Mouse (Mus musculus) hindbrain, embryonic 10.5 days (tissue): ENCODE results near the gene Olfr1443. TPM values are rescaled to one million over a fixed set of nuclear protein-coding genes. Genes with fewer than 3 reads are reported as not detected.
"Not testable (repeated sequence)": the region's sequence is repeated elsewhere in the genome, so short reads cannot be mapped to it uniquely, and the experiment has no call there.

Experiments
- DNase-seq: peaks from one replicate; pipeline ENCODE4 v3.0.0-alpha.2; 2017; ENCODE audit warnings: low spot score
- H3K27ac ChIP-seq: fragments of 300-500 bp; sonication (generic); 2 replicates; pipeline ENCODE4 v1.5.1; 2016; ENCODE audit warnings: mild to moderate bottlenecking, moderate library complexity
- H3K27me3 ChIP-seq: fragments of 300-500 bp; sonication (generic); 2 replicates; pipeline ENCODE4 v1.6.1; 2016; ENCODE audit warnings: mild to moderate bottlenecking; ENCODE audit not compliant: poor library complexity, insufficient read depth, severe bottlenecking
- H3K36me3 ChIP-seq: fragments of 300-500 bp; sonication (generic); 2 replicates; pipeline ENCODE4 v1.6.1; 2016; ENCODE audit warnings: mild to moderate bottlenecking, moderate library complexity
- H3K4me1 ChIP-seq: fragments of 300-500 bp; sonication (generic); replicated peaks from 2 replicates; pipeline ENCODE4 v1.6.1; 2016; ENCODE audit warnings: mild to moderate bottlenecking
- H3K4me3 ChIP-seq: fragments of 300-500 bp; sonication (generic); 2 replicates; pipeline ENCODE4 v1.5.1; 2016; ENCODE audit warnings: mild to moderate bottlenecking, moderate library complexity
- H3K9me3 ChIP-seq: fragments of 300-500 bp; sonication (generic); 2 replicates; pipeline ENCODE4 v1.6.1; 2016; ENCODE audit warnings: mild to moderate bottlenecking, moderate library complexity
- WGBS: fragments of 180-500 bp; shearing (Covaris S2); methylation state at CpG from one replicate; pipeline ENCODE4 v1.1.7; 2016; 5-methylcytosine and 5-hydroxymethylcytosine counted together
- polyA plus RNA-seq: library from polyadenylated mRNA; unstranded; fragments of >200 nt; fragmentation: Nextera tagmentation; extraction: Ambion mirVana; gene quantifications from 2 replicates; pipeline ENCODE4 v1.2.1, GENCODE M21; 2016

The Olfr1443 gene
- polyA plus RNA-seq = not detected in 2 replicates

DNA sequence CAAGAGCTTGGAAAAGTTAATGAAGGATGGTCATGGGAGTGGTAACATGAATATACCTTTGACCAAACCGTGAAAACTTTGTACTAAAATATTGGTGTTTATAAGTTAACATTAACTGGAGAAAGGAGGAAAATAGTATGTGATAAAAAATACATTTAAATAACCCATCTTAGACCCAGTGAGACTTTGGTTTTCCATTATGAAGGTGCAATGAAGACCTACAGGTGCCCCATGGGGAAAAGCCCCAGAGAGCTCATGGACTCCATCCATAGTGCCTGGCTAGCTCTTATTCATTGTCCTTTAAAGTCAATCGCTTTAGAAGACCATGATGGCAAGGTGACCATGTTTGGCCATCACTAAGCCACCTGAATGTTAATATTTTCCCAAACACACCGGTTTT lies at the start of gene Olfr1443:
Gene Olfr1443 (plus strand): TSS at position 301 of the 400 bp plus-strand sequence.
- DNase-seq = no peak
- Histone ChIP-seq H3K27ac (no peak within 1 kb of the TSS), H3K9me3 (no peaks in the 10 kb centered on the region), H3K4me3 (no peak within 1 kb of the TSS), H3K27me3 (no peaks in the 10 kb centered on the region), H3K4me1 (no peaks in the 10 kb centered on the region), H3K36me3 (no peaks in the 10 kb centered on the region)
- WGBS = 69% methylated on average over 3 of the region's 3 CpGs

DNA sequence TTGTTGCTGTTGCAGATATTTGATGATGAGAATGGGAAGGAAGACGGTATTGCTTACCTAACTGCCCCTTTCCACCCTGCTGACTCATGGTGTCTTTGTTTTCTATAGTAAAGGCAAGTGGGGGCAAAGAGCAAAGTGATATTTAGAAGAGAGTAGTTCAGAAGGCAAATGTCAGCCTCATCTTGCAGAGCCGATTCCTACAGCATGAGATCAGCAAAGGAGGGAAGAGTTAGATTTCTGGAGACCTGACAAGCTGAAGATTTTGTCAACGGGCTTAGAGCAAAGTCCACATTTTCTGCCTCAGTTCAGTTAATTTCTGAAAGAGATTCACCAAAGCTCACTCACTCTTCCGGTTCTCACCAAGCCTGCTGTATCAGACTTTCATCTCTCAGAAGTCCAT lies 44.7 kb upstream of the Olfr1443 start, which contains the start of gene Glyat:
Gene Glyat (plus strand): TSS at position 133 of the 400 bp plus-strand sequence.
- Histone ChIP-seq H3K27ac (no peak within 1 kb of the TSS), H3K27me3 (no peaks in the 10 kb centered on the region), H3K4me1 (no peaks in the 10 kb centered on the region), H3K9me3 (no peaks in the 10 kb centered on the region), H3K36me3 (no peaks in the 10 kb centered on the region), H3K4me3 (no peak within 1 kb of the TSS)
- DNase-seq = no peak
- WGBS = 82% methylated on average over 4 of the region's 4 CpGs

DNA sequence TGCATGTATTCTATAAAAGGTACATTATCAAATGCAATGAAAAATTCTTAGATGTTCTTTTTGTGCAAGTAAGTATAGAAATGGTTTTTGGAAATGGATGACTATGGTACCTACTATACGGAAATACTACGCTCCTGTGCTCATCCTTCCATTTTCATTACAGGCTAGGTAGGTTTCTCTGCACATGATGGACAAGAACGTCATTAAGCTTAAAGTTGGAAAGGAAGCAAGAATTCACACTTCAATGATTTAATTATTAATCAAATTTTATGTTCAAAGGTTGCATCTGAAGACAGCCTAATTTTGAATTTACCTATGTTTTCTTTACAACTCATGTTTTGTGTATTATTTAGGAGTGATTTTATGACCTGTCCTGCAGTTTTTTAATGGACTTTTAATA lies 43.7 kb upstream of the Olfr1443 start:
- no peak overlapping the region for H3K27ac ChIP-seq
- no peak overlapping the region for H3K4me3 ChIP-seq
- H3K4me1 ChIP-seq = no peaks in the 10 kb centered on the region
- no peaks in the 10 kb centered on the region for H3K9me3 ChIP-seq
- no peaks in the 10 kb centered on the region for H3K27me3 ChIP-seq
- no peak for DNase-seq
- no peaks in the 10 kb centered on the region for H3K36me3 ChIP-seq
- 91% methylated on average over 3 of the region's 3 CpGs for WGBS

DNA sequence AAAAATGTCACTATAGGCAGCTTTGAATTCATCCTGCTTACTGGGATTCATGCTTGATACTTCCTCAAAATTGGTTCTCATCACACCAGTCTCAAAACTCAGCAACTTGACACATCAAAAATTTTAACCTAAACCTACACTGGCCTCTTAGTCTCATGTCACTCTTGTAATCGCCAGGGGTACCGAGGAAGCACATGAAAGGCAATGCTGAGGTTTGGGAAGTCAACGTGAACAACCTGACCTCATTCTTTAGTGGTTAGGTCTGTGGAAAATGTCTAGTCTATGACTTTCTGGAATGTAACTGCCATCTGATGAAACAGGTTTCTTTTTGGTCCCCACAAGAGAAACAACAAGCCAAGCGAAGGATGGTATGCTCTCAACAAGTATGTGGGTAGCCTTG lies 42.9 kb upstream of the Olfr1443 start:
- 89% methylated on average over 4 of the region's 4 CpGs for WGBS

DNA sequence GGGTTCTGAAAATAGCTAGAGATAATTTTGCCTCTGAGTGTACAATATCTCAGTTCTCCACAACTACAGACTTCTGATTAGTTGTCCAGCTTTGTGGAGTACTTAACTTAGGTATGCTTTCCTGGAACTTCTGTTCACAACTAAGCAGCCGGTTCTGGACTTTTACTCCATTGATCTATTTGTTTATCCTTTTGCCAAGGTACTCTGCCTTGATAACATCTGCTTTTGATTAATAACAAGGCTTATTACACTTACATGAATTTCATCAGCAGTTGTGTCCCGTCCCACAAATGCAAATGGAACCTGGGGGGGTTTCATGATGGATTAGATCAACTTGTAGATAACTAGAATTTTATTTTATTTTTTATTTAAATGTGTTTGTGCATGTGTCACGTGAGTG lies 41.0 kb upstream of the Olfr1443 start:
- 76% methylated on average over 3 of the region's 3 CpGs for WGBS
- DNase-seq = no peak
- no peak overlapping the region for H3K4me3 ChIP-seq
- no peak overlapping the region for H3K27ac ChIP-seq
- H3K9me3 ChIP-seq = no peaks in the 10 kb centered on the region
- no peaks in the 10 kb centered on the region for H3K4me1 ChIP-seq
- no peaks in the 10 kb centered on the region for H3K27me3 ChIP-seq
- H3K36me3 ChIP-seq = no peaks in the 10 kb centered on the region

More for the DNA sequence above, 42.9 kb upstream of the Olfr1443 start:
- Histone ChIP-seq H3K27ac (no peak overlapping the region), H3K9me3 (no peaks in the 10 kb centered on the region), H3K4me1 (no peaks in the 10 kb centered on the region), H3K36me3 (no peaks in the 10 kb centered on the region), H3K4me3 (no peak overlapping the region), H3K27me3 (no peaks in the 10 kb centered on the region)
- no peak for DNase-seq

DNA sequence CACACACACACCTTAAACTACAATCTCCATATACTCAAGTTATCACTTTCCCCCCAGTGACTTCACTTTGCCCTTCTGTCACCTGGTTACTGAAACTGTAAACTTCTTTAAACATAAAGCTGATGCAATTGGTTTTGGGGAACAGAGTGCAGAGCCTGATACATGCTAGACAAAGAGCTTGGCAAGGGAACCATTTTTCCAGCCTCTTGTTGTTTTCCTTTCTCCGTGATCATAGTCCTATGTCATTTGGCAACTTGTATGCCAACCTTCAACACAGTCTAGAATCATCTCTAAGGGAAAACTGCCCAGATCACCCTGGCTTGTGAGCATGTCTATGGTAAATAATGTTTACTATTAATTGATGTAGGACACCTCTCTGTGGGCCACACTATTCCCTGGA lies 39.9 kb upstream of the Olfr1443 start:
- WGBS = 87% methylated on average over 1 of the region's 1 CpGs

DNA sequence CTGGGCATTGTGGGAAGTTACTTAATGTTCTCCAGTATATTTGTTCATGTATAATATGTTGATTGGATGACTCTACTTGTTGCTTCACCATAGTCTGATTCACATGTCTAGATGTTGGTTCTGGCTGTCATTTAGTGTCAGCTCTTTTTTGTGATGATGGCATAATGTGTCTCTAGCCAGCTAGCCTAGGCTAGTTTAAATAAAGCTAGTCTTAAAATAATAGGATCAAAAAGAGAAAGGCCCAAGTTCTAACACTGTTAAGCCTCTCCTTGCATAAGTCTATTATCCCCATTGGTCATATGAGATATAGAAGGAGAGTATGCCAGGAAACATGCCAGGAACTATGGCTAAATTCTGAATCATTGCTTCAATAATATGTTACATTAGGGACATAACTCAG lies 28.4 kb upstream of the Olfr1443 start:
- no peak overlapping the region for H3K27ac ChIP-seq
- no peaks in the 10 kb centered on the region for H3K36me3 ChIP-seq
- H3K4me3 ChIP-seq = no peak overlapping the region
- no peaks in the 10 kb centered on the region for H3K9me3 ChIP-seq
- no peak for DNase-seq
- no peaks in the 10 kb centered on the region for H3K27me3 ChIP-seq
- H3K4me1 ChIP-seq = no peaks in the 10 kb centered on the region

More for the DNA sequence above, 39.9 kb upstream of the Olfr1443 start:
- no peak overlapping the region for H3K4me3 ChIP-seq
- no peaks in the 10 kb centered on the region for H3K4me1 ChIP-seq
- no peak overlapping the region for H3K27ac ChIP-seq
- DNase-seq = no peak
- H3K27me3 ChIP-seq = no peaks in the 10 kb centered on the region
- no peaks in the 10 kb centered on the region for H3K36me3 ChIP-seq
- no peaks in the 10 kb centered on the region for H3K9me3 ChIP-seq

DNA sequence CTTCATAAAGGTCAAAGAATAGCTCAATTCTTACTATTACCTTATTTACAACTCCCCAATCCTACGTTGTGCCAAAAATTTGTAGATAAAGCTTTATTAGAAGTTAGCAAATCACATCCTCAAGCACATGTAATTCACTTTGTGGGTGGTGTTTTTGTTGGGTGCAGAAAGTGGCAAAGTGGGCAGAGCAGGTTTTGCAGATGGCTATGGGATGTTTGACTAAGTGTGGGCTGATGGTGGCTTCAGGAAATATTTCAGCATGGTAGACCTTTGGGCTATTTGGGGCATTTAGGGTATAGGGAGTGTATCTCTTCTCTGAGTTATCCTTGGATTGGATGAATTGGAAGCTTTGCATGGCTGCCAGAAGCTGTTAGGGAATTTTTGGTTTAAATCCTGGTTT lies 11.8 kb upstream of the Olfr1443 start:
- DNase-seq = no peak
- Histone ChIP-seq H3K4me1 (no peaks in the 10 kb centered on the region), H3K27me3 (no peaks in the 10 kb centered on the region), H3K4me3 (no peak overlapping the region), H3K9me3 (peaks cover 16% of the 10 kb centered on the region), H3K27ac (no peak overlapping the region), H3K36me3 (no peaks in the 10 kb centered on the region)
- 82% methylated on average over 1 of the region's 1 CpGs for WGBS

DNA sequence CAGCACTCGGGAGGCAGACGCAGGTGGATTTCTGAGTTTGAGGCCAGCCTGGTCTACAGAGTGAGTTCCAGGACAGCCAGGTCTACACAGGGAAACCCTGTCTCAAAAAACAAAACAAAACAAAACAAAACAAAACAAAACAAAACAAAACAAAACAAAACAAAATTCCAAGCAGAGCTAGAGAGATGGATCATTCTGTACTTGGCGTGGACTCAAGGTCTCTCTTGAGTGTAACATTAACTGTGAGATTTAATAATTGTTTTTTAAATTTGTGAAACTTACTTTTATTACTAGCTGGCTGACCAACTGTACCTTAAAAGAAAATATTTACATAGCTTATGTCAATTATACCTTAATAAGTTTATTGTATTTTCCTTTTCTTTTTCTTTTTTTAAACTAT lies 9.3 kb upstream of the Olfr1443 start:
- H3K27ac ChIP-seq, H3K27me3 ChIP-seq, H3K36me3 ChIP-seq, H3K4me1 ChIP-seq, DNase-seq, H3K4me3 ChIP-seq, H3K9me3 ChIP-seq: not testable (repeated sequence)
- WGBS = 96% methylated on average over 3 of the region's 3 CpGs

DNA sequence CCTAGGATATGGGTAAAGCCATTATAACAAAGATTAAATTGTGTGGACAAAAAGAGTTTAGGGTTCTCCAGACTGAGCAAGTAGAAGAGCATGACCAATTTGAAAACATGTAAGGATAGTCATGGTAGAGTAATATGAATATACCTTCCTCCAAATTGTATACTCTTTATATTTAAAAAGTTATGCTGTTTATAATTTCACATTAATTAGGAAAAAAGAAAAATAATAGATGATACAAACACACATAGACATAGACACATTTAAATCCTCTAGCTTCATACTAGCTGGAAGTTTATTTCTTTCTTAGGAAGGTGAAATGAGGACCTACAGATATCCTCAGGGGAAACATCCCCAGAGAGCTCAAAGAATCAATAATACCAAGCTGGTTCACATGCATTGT lies 7.8 kb upstream of the Olfr1443 start, which contains the start of gene Olfr1442:
Gene Olfr1442 (plus strand): TSS at position 301 of the 400 bp plus-strand sequence.
- Histone ChIP-seq H3K36me3 (no peaks in the 10 kb centered on the region), H3K27ac (no peak within 1 kb of the TSS), H3K4me3 (no peak within 1 kb of the TSS), H3K27me3 (no peaks in the 10 kb centered on the region), H3K9me3 (no peaks in the 10 kb centered on the region), H3K4me1 (no peaks in the 10 kb centered on the region)
- no peak for DNase-seq

DNA sequence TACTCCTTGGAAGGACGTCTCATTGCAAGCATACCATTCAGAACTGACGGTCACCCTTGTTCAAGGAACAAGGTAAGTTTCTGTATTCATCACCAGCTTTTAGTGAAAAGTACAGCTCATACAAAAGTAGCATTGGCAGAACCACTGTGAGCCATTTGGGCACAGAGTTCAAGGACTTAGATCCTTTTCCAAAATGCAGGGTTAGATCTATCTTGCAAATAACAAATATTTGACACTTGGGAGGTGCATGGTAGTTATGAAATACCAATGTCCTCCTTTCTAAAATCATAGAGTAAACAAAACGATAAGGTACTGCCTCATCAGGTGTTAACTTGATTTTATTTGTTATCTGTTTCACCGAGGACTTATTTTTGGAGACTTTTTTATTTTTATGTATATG lies 6.9 kb upstream of the Olfr1443 start:
- DNase-seq = no peak
- Histone ChIP-seq H3K4me1 (no peaks in the 10 kb centered on the region), H3K36me3 (no peaks in the 10 kb centered on the region), H3K27ac (no peak overlapping the region), H3K9me3 (no peaks in the 10 kb centered on the region), H3K27me3 (no peaks in the 10 kb centered on the region), H3K4me3 (no peak overlapping the region)
- WGBS = 89% methylated on average over 4 of the region's 4 CpGs

DNA sequence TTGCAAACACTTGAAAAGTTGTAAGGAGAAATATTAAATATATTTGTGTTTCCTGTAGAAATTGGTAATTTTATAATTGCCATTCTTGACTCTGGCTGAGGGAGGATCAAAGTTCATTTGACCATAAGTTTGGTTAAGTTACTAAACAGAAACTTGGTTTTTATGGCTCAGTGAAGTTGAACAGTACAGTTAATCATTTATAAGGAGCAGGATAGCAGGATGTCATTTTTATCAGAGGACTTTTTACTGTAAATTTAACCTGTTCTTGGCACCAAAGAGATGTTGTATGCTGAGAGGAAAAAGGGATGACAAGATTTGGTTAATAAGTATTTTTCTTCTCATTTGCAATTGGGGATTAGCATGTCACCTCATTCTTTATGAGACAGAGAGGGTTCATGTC lies 6.7 kb downstream of the Olfr1443 start:
- Histone ChIP-seq H3K9me3 (no peaks in the 10 kb centered on the region), H3K4me1 (no peaks in the 10 kb centered on the region), H3K36me3 (no peaks in the 10 kb centered on the region), H3K27ac (no peak overlapping the region), H3K4me3 (no peak overlapping the region), H3K27me3 (no peaks in the 10 kb centered on the region)
- no peak for DNase-seq

DNA sequence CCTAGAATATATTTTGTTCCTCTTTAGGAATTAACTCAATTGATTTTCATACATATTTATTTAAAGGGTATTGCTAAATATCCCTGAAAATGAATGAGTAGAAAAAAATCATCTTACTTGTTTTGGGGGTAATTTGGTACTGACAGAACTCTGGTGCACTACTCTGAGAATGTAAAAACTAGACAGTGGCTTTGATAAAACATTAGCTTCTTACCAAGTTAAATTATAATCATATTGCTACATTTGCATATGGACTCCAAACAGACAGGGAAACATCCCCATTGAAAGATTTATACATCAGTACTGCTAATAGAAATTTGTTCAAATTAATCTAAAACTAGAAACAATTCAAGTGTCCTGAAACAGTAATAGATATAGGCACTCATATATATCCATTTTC lies 7.3 kb downstream of the Olfr1443 start:
- Histone ChIP-seq H3K4me3 (no peak overlapping the region), H3K36me3 (no peaks in the 10 kb centered on the region), H3K27ac (no peak overlapping the region), H3K27me3 (no peaks in the 10 kb centered on the region), H3K4me1 (no peaks in the 10 kb centered on the region), H3K9me3 (no peaks in the 10 kb centered on the region)
- no peak for DNase-seq

DNA sequence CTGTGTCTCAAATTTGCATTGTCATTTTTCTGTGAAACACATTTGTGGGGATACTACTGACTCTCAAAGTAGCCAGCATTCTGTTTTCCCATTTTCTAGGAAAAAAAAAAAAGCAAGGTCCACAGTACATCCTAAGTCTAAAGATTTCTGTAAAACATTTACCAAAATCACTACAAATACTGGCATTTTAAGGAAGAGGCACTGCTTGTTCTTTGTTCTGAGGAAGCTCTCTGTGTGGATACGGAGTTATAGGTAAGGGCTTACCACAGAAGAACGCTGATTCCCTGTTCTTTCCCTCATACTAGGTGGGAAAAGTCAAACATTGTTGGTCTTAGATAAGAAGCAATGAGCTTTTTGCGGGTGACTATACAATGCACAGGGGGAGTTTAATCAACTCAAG lies 17.7 kb downstream of the Olfr1443 start, which contains the start of gene Keg1:
Gene Keg1 (plus strand): TSS at position 197 of the 400 bp plus-strand sequence.
- Histone ChIP-seq H3K27me3 (no peaks in the 10 kb centered on the region), H3K4me1 (no peaks in the 10 kb centered on the region), H3K9me3 (no peaks in the 10 kb centered on the region), H3K27ac (no peak within 1 kb of the TSS), H3K4me3 (no peak within 1 kb of the TSS), H3K36me3 (no peaks in the 10 kb centered on the region)
- no peak for DNase-seq
- 87% methylated on average over 3 of the region's 3 CpGs for WGBS
